Comparison of ENCODE assay signal across 12 mouse cellular contexts in the genomic region with DNA sequence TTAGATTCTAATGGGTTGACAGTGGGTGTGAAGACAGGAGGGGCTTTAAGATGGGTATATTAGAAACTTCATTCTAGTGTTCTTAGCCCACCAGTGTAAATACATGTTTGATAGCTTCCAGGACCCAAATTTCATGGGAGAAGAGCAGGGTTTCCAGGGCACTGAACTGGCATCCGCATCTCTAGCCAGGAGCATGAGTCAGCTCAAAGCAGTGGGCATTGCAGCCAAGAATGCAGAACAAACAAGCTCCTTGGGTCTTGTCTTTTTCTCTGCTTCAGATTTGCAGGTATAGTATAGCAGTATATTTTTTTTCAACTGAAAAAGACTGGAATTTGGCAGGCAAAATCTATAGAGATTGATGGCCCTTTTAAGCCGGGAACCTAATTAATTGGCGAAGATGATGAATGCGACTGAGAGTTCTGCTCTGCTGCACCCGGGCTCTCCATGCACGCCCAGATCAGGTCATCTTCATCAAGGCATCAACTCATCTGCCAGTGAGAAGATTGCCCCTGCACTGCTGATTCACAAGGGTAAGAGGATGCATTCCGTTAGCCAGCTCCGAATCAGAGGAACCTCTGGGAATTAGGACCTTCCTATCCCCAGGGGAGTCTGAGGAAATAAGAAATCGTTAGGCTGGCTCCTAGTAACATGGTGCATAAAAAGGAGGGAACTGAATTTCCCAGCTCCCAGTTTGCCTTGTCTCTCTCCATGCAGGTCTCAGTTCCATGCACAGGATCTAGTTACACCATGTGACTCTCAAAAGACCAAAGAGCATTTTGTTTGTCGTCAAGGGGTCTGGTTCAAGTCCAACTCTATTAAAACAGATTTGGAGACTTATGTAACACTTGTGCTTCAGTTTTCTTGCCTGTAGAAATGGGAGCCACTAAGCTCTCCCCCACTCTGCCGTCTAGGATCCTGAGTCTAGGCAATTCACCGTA.
DNase-seq lines count a peak whose midpoint lies in the region; ATAC-seq and TF ChIP-seq lines count a peak whose summit lies in the region.
"Had no signal": no experiment of that assay in that cellular context is flagged by ENCODE, and none has a peak within 500 bp of the region (broad histone marks: within the 10 kb centered on the region; RNA-seq: fewer than 3 reads in every experiment).

No protein-coding gene starts in this region.

- no peak overlapping the region for H3K9ac ChIP-seq in kidney, embryonic 15.5 days
- H3K9ac ChIP-seq in kidney, embryonic 14.5 days (ENCODE audit: low read depth, low read length): no peak overlapping the region
- H3K9ac ChIP-seq in hindbrain, embryonic 13.5 days: no peak overlapping the region
- H3K9ac ChIP-seq in intestine, postnatal 0 days (ENCODE audit: low read depth, low read length): no peak overlapping the region

- H3K9me3 ChIP-seq in kidney, embryonic 15.5 days (replicated peaks): no peaks in the 10 kb centered on the region
- H3K9me3 ChIP-seq in kidney, embryonic 14.5 days (ENCODE audit: control insufficient read depth, low read length): no peaks in the 10 kb centered on the region
- no peaks in the 10 kb centered on the region for H3K9me3 ChIP-seq in hindbrain, embryonic 13.5 days
- H3K9me3 ChIP-seq in intestine, postnatal 0 days (ENCODE audit: control insufficient read depth): no peaks in the 10 kb centered on the region
- H3K9me3 ChIP-seq: megakaryocyte, embryonic 14.5 days had no signal

- ATAC-seq in kidney, embryonic 15.5 days (replicated peaks; ENCODE audit: low FRiP score): peak; percentile 52; the same call in 1 of the 2 replicates
- no peak for ATAC-seq in kidney, embryonic 14.5 days (ENCODE audit: low FRiP score, low TSS enrichment)
- peak; percentile 43; the same call in 1 of the 2 replicates for ATAC-seq in hindbrain, embryonic 13.5 days (ENCODE audit: low FRiP score)
- no peak for ATAC-seq in erythroid progenitor cell, adult 5-6 weeks (replicated peaks; ENCODE audit: low FRiP score, poor library complexity, severe bottlenecking)
- ATAC-seq in intestine, postnatal 0 days: no peak

- DNase-seq in MN1 (ENCODE audit: low spot score): peak; percentile 74
- peak; percentile 63 for DNase-seq in brain, embryonic 14.5 days (ENCODE audit: low read depth)
- no peak for DNase-seq in spleen, adult 18-20 months
- DNase-seq: gastrocnemius, postnatal 14 days; left cerebral cortex, postnatal 4 days; lung, adult 2 months had no signal

- no peak for TF ChIP-seq CTCF in brain, embryonic 14.5 days (IDR thresholded peaks at IDR 0.05; ENCODE audit: borderline replicate concordance, extremely low read depth, insufficient read depth, insufficient read length)
- TF ChIP-seq CTCF in intestine, postnatal 0 days (IDR thresholded peaks at IDR 0.05; ENCODE audit: low read depth): no peak

- TF ChIP-seq POLR2A in brain, embryonic 14.5 days (IDR thresholded peaks at IDR 0.05; ENCODE audit: borderline replicate concordance, extremely low read depth, insufficient read depth, insufficient read length, poor library complexity, severe bottlenecking): no peak

- H3K4me3 ChIP-seq in kidney, embryonic 15.5 days (replicated peaks): no peak overlapping the region
- no peak overlapping the region for H3K4me3 ChIP-seq in kidney, embryonic 14.5 days (ENCODE audit: low read length)
- H3K4me3 ChIP-seq in hindbrain, embryonic 13.5 days: no peak overlapping the region
- no peak overlapping the region for H3K4me3 ChIP-seq in intestine, postnatal 0 days (ENCODE audit: low read depth, low read length)
- H3K4me3 ChIP-seq: megakaryocyte, embryonic 14.5 days had no signal

- H3K27ac ChIP-seq in kidney, embryonic 15.5 days: no peak overlapping the region
- H3K27ac ChIP-seq in kidney, embryonic 14.5 days (ENCODE audit: low read depth, low read length): no peak overlapping the region
- H3K27ac ChIP-seq in hindbrain, embryonic 13.5 days: peak overlapping the region; percentile 52; the same call in 1 of the 2 replicates
- no peak overlapping the region for H3K27ac ChIP-seq in intestine, postnatal 0 days (ENCODE audit: low read depth, low read length)

- WGBS in kidney, embryonic 15.5 days: 53% methylated on average over 12 of the region's 12 CpGs
- WGBS in kidney, embryonic 14.5 days: 52% methylated on average over 12 of the region's 12 CpGs
- WGBS in hindbrain, embryonic 13.5 days: 54% methylated on average over 12 of the region's 12 CpGs
- WGBS in intestine, postnatal 0 days: 78% methylated on average over 12 of the region's 12 CpGs

- H3K4me1 ChIP-seq in kidney, embryonic 15.5 days: no peaks in the 10 kb centered on the region
- no peaks in the 10 kb centered on the region for H3K4me1 ChIP-seq in kidney, embryonic 14.5 days (ENCODE audit: control insufficient read depth, insufficient read depth, low read length)
- peaks cover 11% of the 10 kb centered on the region for H3K4me1 ChIP-seq in hindbrain, embryonic 13.5 days (replicated peaks)
- no peaks in the 10 kb centered on the region for H3K4me1 ChIP-seq in intestine, postnatal 0 days (replicated peaks; ENCODE audit: control insufficient read depth, insufficient read depth, low read length)
- H3K4me1 ChIP-seq: megakaryocyte, embryonic 14.5 days had no signal

- no peaks in the 10 kb centered on the region for H3K36me3 ChIP-seq in kidney, embryonic 15.5 days
- no peaks in the 10 kb centered on the region for H3K36me3 ChIP-seq in kidney, embryonic 14.5 days (ENCODE audit: control insufficient read depth, insufficient read depth, low read length)
- no peaks in the 10 kb centered on the region for H3K36me3 ChIP-seq in hindbrain, embryonic 13.5 days
- no peaks in the 10 kb centered on the region for H3K36me3 ChIP-seq in intestine, postnatal 0 days (ENCODE audit: control insufficient read depth, insufficient read depth)

- no peak overlapping the region for H3K4me2 ChIP-seq in kidney, embryonic 15.5 days
- H3K4me2 ChIP-seq in kidney, embryonic 14.5 days (replicated peaks; ENCODE audit: low read depth, low read length): no peak overlapping the region
- no peak overlapping the region for H3K4me2 ChIP-seq in hindbrain, embryonic 13.5 days
- no peak overlapping the region for H3K4me2 ChIP-seq in intestine, postnatal 0 days (replicated peaks; ENCODE audit: low read depth)

- no peaks in the 10 kb centered on the region for H3K27me3 ChIP-seq in kidney, embryonic 15.5 days
- no peaks in the 10 kb centered on the region for H3K27me3 ChIP-seq in kidney, embryonic 14.5 days (ENCODE audit: control insufficient read depth, insufficient read depth, low read length)
- H3K27me3 ChIP-seq in hindbrain, embryonic 13.5 days: no peaks in the 10 kb centered on the region
- no peaks in the 10 kb centered on the region for H3K27me3 ChIP-seq in intestine, postnatal 0 days (replicated peaks; ENCODE audit: control insufficient read depth, insufficient read depth, low read length)

Comparison
In these comparisons a context has a peak if more than half of its experiments do, and no peak if none do; other contexts are left out.
1. ATAC-seq: peak in kidney, embryonic 15.5 days (single experiment) and hindbrain, embryonic 13.5 days (single experiment); none in kidney, embryonic 14.5 days (single experiment), erythroid progenitor cell, adult 5-6 weeks (single experiment) and intestine, postnatal 0 days (single experiment).
2. DNase-seq: peak in MN1 (single experiment) and brain, embryonic 14.5 days (single experiment); none in spleen, adult 18-20 months (0 of 2).